Mouse (Mus musculus): ENCODE results near the gene Soat1. TPM values are rescaled to one million over a fixed set of nuclear protein-coding genes. Genes with fewer than 3 reads are reported as not detected.

The Soat1 gene
- polyA plus RNA-seq, 1 experiment from 2014 or later, result 439 TPM

- WGBS (ENCODE audit: missing documents), result 48% methylated on average over 8 of the region's 8 CpGs
- H3K27ac ChIP-seq, result no peak overlapping the region
Observed at GRCm38 (mm10) chr1:156458391-156459060, 15.6 kb downstream of the Soat1 start.

GRCm38 (mm10) chr1:156455005-156455758 lies 18.9 kb downstream of the Soat1 start:
- Histone ChIP-seq H3K4me3 (ENCODE audit: inconsistent target) (no peak overlapping the region), H3K27ac (no peak overlapping the region), H3K36me3 (ENCODE audit: inconsistent target) (peaks cover 40% of the 10 kb centered on the region), H3K79me2 (ENCODE audit: inconsistent target) (peaks cover 100% of the 10 kb centered on the region)
- WGBS (ENCODE audit: missing documents), result 100% methylated on average over 2 of the region's 2 CpGs

More at GRCm38 (mm10) chr1:156458391-156459060, 15.6 kb downstream of the Soat1 start:
- H3K79me2 ChIP-seq (ENCODE audit: inconsistent target), result peaks cover 100% of the 10 kb centered on the region
- H3K4me3 ChIP-seq (ENCODE audit: inconsistent target), result no peak overlapping the region
- H3K36me3 ChIP-seq (ENCODE audit: inconsistent target), result peaks cover 50% of the 10 kb centered on the region

DNA sequence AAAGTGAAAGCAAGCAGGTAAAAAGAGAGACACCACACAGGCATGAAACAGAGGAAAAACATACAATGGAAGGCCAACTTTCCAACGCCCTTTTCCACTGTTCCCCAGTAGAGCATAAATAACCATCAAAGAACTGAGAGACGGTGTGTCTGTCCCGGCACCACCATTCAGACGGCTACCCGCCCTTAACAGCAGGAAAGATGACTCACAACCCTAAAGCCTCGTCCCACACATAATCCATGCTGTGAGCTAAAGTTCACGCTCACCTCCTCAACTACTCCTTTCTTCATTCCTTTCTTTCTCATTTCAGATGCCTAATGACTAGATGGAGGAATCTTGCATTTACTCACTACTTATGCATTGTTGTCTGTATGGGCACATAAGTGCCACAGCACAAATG lies 19.7 kb downstream of the Soat1 start:
- H3K27ac ChIP-seq, result no peak overlapping the region
- H3K4me3 ChIP-seq (ENCODE audit: inconsistent target), result no peak overlapping the region
- peaks cover 40% of the 10 kb centered on the region for H3K36me3 ChIP-seq (ENCODE audit: inconsistent target)
- H3K79me2 ChIP-seq (ENCODE audit: inconsistent target), result peaks cover 100% of the 10 kb centered on the region
- 54% methylated on average over 7 of the region's 7 CpGs for WGBS (ENCODE audit: missing documents)

- H3K4me3 ChIP-seq (ENCODE audit: inconsistent target), result no peak overlapping the region
- peaks cover 40% of the 10 kb centered on the region for H3K36me3 ChIP-seq (ENCODE audit: inconsistent target)
- H3K27ac ChIP-seq, result no peak overlapping the region
- peaks cover 100% of the 10 kb centered on the region for H3K79me2 ChIP-seq (ENCODE audit: inconsistent target)
- 95% methylated on average over 10 of the region's 10 CpGs for WGBS (ENCODE audit: missing documents)
Observed at GRCm38 (mm10) chr1:156453876-156454275, 20.3 kb downstream of the Soat1 start.

GRCm38 (mm10) chr1:156450478-156450877 lies 23.7 kb downstream of the Soat1 start:
- 64% methylated on average over 2 of the region's 4 CpGs for WGBS (ENCODE audit: missing documents)
- Histone ChIP-seq H3K27ac (peak overlapping the region; percentile 22), H3K79me2 (ENCODE audit: inconsistent target) (peaks cover 100% of the 10 kb centered on the region), H3K36me3 (ENCODE audit: inconsistent target) (peaks cover 39% of the 10 kb centered on the region), H3K4me3 (ENCODE audit: inconsistent target) (no peak overlapping the region)

- 97% methylated on average over 14 of the region's 17 CpGs for WGBS (ENCODE audit: missing documents)
- Histone ChIP-seq H3K79me2 (ENCODE audit: inconsistent target) (peaks cover 100% of the 10 kb centered on the region), H3K27ac (no peak overlapping the region)
Observed at GRCm38 (mm10) chr1:156449691-156450090, 24.4 kb downstream of the Soat1 start.

GRCm38 (mm10) chr1:156449089-156449488 lies 25.0 kb downstream of the Soat1 start:
- H3K4me3 ChIP-seq (ENCODE audit: inconsistent target), result no peak overlapping the region
- peaks cover 100% of the 10 kb centered on the region for H3K79me2 ChIP-seq (ENCODE audit: inconsistent target)
- H3K36me3 ChIP-seq (ENCODE audit: inconsistent target), result peaks cover 46% of the 10 kb centered on the region
- no peak overlapping the region for H3K27ac ChIP-seq
- WGBS (ENCODE audit: missing documents), result 94% methylated on average over 7 of the region's 7 CpGs

More at GRCm38 (mm10) chr1:156449691-156450090, 24.4 kb downstream of the Soat1 start:
- no peak overlapping the region for H3K4me3 ChIP-seq (ENCODE audit: inconsistent target)
- H3K36me3 ChIP-seq (ENCODE audit: inconsistent target), result peaks cover 45% of the 10 kb centered on the region

GRCm38 (mm10) chr1:156445049-156445448 lies 29.1 kb downstream of the Soat1 start:
- Histone ChIP-seq H3K36me3 (ENCODE audit: inconsistent target) (peaks cover 72% of the 10 kb centered on the region), H3K4me3 (ENCODE audit: inconsistent target) (no peak overlapping the region), H3K79me2 (ENCODE audit: inconsistent target) (peaks cover 99% of the 10 kb centered on the region), H3K27ac (no peak overlapping the region)
- WGBS (ENCODE audit: missing documents), result 91% methylated on average over 1 of the region's 1 CpGs

GRCm38 (mm10) chr1:156442776-156443175 lies 31.4 kb downstream of the Soat1 start:
- no peak overlapping the region for H3K4me3 ChIP-seq (ENCODE audit: inconsistent target)
- H3K36me3 ChIP-seq (ENCODE audit: inconsistent target), result peaks cover 82% of the 10 kb centered on the region
- no peak overlapping the region for H3K27ac ChIP-seq
- H3K79me2 ChIP-seq (ENCODE audit: inconsistent target), result peaks cover 84% of the 10 kb centered on the region
- WGBS (ENCODE audit: missing documents), result 100% methylated on average over 6 of the region's 6 CpGs

- Histone ChIP-seq H3K79me2 (ENCODE audit: inconsistent target) (peaks cover 79% of the 10 kb centered on the region), H3K36me3 (ENCODE audit: inconsistent target) (peaks cover 81% of the 10 kb centered on the region), H3K27ac (no peak overlapping the region), H3K4me3 (ENCODE audit: inconsistent target) (no peak overlapping the region)
- WGBS (ENCODE audit: missing documents), result 88% methylated on average over 11 of the region's 12 CpGs
Observed at GRCm38 (mm10) chr1:156442266-156442665, 31.9 kb downstream of the Soat1 start.

DNA sequence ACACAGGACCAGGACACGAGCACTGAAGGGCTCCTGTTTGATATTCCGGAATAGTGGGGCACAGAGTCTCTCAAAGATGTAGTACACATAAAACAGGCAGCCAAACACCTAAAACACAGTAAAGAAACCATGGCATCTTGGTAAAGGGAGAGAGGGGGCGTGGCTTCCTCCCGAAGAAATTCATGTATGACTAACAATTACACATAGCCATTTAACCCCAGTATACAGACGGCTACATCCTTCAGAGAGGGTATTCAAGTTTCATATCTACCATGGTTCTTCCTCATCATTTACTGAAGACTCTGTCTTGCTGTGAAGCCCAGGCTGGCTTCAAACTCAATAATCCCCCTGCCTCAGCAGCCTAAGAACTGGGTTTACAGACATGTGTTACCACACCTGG lies 36.4 kb downstream of the Soat1 start:
- Histone ChIP-seq H3K36me3 (ENCODE audit: inconsistent target) (peaks cover 86% of the 10 kb centered on the region), H3K4me3 (ENCODE audit: inconsistent target) (no peak overlapping the region), H3K79me2 (ENCODE audit: inconsistent target) (peaks cover 43% of the 10 kb centered on the region; the same call in 1 of the 2 replicates), H3K27ac (0 out of 2 replicates have a peak overlapping the region, but pooled peaks have one; percentile 16)
- 59% methylated on average over 3 of the region's 5 CpGs for WGBS (ENCODE audit: missing documents)

- Histone ChIP-seq H3K27ac (0 out of 2 replicates have a peak overlapping the region, but pooled peaks have one; percentile 16), H3K4me3 (ENCODE audit: inconsistent target) (no peak overlapping the region), H3K79me2 (ENCODE audit: inconsistent target) (peaks cover 37% of the 10 kb centered on the region; the same call in 1 of the 2 replicates), H3K36me3 (ENCODE audit: inconsistent target) (peaks cover 86% of the 10 kb centered on the region)
- WGBS (ENCODE audit: missing documents), result 80% methylated on average over 7 of the region's 8 CpGs
Observed at GRCm38 (mm10) chr1:156437016-156437708, 37.0 kb downstream of the Soat1 start.

DNA sequence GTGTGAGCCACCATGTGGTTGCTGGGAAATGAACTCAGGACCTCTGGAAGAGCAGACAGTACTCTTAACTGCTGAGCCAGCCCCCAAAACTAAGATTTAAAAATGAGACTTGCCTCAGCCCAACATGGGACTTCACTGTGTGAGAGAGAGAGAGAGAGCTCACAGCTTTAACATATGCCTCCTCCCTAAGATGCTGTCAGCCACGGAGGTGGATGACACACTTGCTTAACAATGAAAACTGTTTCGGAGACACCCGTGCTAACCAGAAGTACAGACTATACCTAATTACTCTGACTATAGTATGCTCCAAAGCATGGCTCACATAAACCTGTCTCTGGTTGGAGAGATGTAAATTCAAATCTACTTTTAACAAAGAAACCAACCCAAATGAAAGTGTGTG lies 40.6 kb downstream of the Soat1 start:
- WGBS (ENCODE audit: missing documents), result 100% methylated on average over 3 of the region's 3 CpGs
- H3K27ac ChIP-seq, result no peak overlapping the region
- H3K79me2 ChIP-seq (ENCODE audit: inconsistent target), result peaks cover 9% of the 10 kb centered on the region; the same call in 1 of the 2 replicates
- peaks cover 86% of the 10 kb centered on the region for H3K36me3 ChIP-seq (ENCODE audit: inconsistent target)
- H3K4me3 ChIP-seq (ENCODE audit: inconsistent target), result no peak overlapping the region

- WGBS (ENCODE audit: missing documents), result 95% methylated on average over 9 of the region's 10 CpGs
- H3K27ac ChIP-seq, result no peak overlapping the region
- peaks cover 9% of the 10 kb centered on the region; the same call in 1 of the 2 replicates for H3K79me2 ChIP-seq (ENCODE audit: inconsistent target)
- H3K36me3 ChIP-seq (ENCODE audit: inconsistent target), result peaks cover 92% of the 10 kb centered on the region
- no peak overlapping the region for H3K4me3 ChIP-seq (ENCODE audit: inconsistent target)
Observed at GRCm38 (mm10) chr1:156432498-156432897, 41.6 kb downstream of the Soat1 start.

Measured in macrophage (primary cell).